Mouse (Mus musculus) ES-E14 (cell line): Measurements from ENCODE around the gene Ak6.

Source experiments
- CHD2 ChIP-seq: IDR thresholded peaks from 2 replicates; pipeline ENCODE4 v1.6.1; 2014; ENCODE audit warnings: mild to moderate bottlenecking, low read depth, low read length, inconsistent platforms
- HCFC1 ChIP-seq: IDR thresholded peaks from 2 replicates; pipeline ENCODE4 v1.6.1; 2012; ENCODE audit warnings: low read length, inconsistent platforms, borderline replicate concordance; ENCODE audit not compliant: insufficient read depth
- MAFK ChIP-seq: IDR thresholded peaks from 2 replicates; pipeline ENCODE4 v1.6.1; 2014; ENCODE audit warnings: mild to moderate bottlenecking, low read depth, low read length, inconsistent platforms; ENCODE audit not compliant: insufficient read depth
- ZC3H11A ChIP-seq: IDR thresholded peaks from 2 replicates; pipeline ENCODE4 v1.6.1; 2012; ENCODE audit warnings: low read depth, mild to moderate bottlenecking, inconsistent platforms, low read length, borderline replicate concordance

GRCm38 (mm10) chr13:100687513-100687912 is 36.7 kb downstream of the Ak6 start:
- no peak for TF ChIP-seq CHD2
- no peak for TF ChIP-seq ZC3H11A
- no peak for TF ChIP-seq HCFC1
- no peak for TF ChIP-seq MAFK
